Mouse (Mus musculus): ENCODE measurements around the gene Alcam.

Gene Alcam

DNA sequence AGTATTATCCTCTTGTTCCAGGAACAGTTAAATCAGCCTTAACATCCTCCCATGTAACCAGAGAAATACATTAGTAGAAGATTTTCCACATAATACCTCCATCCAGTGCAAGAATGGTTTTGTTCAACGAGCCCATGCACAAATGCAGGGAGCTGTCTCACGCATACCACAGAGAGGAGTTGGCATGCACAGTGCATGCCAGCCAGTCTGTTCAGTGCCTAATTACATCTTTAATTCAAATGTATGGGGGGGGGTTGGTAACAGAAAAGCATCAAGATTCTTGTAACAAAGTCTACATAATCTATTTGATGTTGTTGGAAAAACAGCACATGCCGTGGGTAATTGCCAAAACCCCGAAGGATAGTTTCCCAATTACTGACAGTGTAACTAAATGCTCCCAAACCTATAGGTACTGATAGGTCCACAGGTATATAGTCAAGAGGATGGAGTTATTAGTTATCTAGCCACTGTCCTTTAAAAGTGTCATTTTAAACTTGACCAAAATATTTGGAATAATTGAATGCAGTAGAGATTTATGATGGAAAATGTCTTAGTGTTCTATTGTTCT is 89.8 kb downstream of the Alcam start:
- peak; percentile 48 for DNase-seq

DNA sequence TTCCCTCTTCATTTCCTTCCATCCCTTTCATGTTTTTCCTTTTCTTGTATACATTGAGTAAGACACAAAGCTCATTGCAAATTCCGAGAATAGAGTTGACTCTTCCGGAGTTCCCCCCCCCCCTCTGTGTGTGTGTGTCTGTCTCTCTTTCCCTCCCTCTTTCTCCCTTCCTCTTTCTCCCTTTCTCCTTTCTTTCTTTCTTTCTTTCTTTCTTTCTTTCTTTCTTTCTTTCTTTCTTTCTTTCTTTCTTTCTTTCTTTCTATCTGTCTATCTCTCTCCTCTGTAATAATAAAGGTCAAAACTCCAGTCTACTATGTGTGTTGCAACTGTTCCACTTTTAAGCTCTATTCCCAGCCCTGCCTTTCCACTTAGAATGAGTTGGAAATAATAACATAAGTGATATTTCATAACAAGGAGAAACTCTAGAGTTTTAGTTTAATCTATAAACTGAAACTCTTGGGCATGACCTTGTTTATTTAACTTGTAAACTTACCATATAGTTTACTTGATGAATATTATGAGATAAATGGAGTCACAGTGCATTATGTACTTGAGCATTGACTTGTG is 110.3 kb downstream of the Alcam start:
- DNase-seq, result no peak

DNA sequence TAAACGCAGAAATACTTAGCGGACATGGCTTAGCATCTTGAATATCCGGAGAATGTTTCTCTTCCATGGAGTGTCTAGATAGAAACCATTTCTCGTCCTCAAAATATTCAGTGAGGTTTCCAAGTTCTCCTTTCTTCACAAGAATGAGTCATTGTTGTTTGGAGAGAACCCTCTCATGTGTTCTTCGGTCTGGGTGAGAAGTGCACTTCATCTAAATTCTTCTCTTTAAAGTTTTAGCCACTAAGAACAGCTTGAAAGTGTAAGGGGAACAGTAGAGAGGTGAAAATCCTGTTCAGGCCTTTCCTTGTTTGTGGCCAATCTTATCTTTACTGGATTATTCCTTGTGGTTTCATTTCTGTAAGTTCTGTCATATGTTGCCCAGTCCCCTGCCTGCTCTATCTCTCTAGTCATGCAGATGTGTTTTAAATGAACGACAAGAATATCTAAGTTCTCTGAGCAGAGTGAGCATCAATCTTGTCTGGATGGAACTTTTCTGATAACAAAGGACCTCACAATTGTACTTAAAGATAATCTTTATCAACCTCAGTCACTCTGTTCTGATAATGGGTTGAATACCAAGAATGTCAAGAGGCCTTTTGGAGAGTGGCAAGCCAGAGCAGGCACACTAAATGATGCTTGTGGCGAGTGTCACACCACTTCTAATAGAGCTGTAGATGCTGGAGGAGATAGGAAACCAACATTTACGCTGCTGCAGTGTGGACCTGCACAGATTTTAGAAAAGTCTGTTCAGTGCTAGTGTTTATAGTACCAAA is 111.0 kb downstream of the Alcam start:
- no peak for DNase-seq

GRCm38 (mm10) chr16:52334084-52334483 is 119.8 kb downstream of the Alcam start:
- no peak for DNase-seq

- no peak for DNase-seq
Measured at GRCm38 (mm10) chr16:52333631-52334030, 120.2 kb downstream of the Alcam start.

- no peak for DNase-seq
Measured at GRCm38 (mm10) chr16:52331341-52331830, 122.5 kb downstream of the Alcam start.

GRCm38 (mm10) chr16:52329420-52329819 is 124.5 kb downstream of the Alcam start:
- no peak for DNase-seq

- DNase-seq, result no peak
Measured at GRCm38 (mm10) chr16:52319229-52319628, 134.6 kb downstream of the Alcam start.

- no peak for DNase-seq
Measured at GRCm38 (mm10) chr16:52311073-52311472, 142.8 kb downstream of the Alcam start.

DNA sequence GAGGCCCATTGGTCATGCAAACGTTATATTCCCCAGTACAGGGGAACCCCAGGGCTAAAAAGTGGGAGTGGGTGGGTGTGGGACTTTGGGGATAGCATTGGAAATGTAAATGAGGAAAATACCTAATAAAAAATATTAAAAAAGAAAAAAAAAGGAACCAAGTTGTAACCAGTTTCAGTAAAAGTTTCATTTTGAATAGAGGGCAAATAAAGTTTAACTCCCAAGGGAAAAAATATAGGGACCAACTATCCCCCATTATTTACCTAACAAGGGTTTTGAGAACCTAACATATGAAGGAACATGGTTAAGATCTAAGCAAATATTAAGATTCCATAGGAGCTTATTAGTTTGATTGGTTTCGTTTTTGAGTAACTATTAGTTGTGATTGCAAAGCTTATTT is 146.9 kb downstream of the Alcam start:
- no peak for DNase-seq

- no peak for DNase-seq
Measured at GRCm38 (mm10) chr16:52303532-52303902, 150.4 kb downstream of the Alcam start.

- no peak for DNase-seq
Measured at GRCm38 (mm10) chr16:52302790-52303531, 150.9 kb downstream of the Alcam start.

GRCm38 (mm10) chr16:52301730-52302129 is 152.1 kb downstream of the Alcam start:
- DNase-seq, result no peak

GRCm38 (mm10) chr16:52296376-52296775 is 157.5 kb downstream of the Alcam start:
- DNase-seq, result no peak

GRCm38 (mm10) chr16:52295535-52295934 is 158.3 kb downstream of the Alcam start:
- DNase-seq, result no peak

DNA sequence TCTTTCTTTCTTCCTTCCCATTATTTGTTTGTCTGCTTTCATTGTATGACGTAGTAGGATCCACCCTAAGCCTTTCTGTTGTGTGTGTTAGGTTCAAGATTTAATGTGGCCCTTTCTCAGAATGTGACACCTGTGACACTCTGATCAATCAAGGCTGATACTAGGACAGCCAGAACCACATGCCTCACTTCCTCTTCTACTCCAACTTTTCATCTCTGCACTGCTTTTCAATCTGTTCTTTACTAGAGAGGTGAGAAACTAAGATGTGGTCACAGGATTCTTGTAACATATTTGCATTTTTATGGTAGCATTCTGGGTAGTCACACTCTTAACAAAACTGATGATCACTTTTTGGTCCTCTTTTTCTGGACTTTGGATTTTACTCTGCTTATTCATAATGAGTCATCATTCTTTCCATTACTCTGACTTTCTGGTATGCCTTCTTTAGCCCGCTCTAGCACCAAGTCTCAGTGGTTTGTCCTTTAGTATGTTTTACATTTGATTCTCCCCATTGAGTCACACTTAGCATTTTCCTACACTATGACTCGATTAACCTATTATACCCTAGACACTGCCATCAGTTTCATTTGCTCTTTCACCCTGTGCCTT is 161.3 kb downstream of the Alcam start:
- no peak for DNase-seq

GRCm38 (mm10) chr16:52280186-52280585 is 173.7 kb downstream of the Alcam start:
- no peak for DNase-seq

- DNase-seq, result no peak
Measured at GRCm38 (mm10) chr16:52265066-52265465, 188.8 kb downstream of the Alcam start.

- DNase-seq, result no peak
Measured at GRCm38 (mm10) chr16:52263751-52264150, 190.1 kb downstream of the Alcam start.

- DNase-seq, result no peak
Measured at GRCm38 (mm10) chr16:52262582-52262981, 191.3 kb downstream of the Alcam start.

DNA sequence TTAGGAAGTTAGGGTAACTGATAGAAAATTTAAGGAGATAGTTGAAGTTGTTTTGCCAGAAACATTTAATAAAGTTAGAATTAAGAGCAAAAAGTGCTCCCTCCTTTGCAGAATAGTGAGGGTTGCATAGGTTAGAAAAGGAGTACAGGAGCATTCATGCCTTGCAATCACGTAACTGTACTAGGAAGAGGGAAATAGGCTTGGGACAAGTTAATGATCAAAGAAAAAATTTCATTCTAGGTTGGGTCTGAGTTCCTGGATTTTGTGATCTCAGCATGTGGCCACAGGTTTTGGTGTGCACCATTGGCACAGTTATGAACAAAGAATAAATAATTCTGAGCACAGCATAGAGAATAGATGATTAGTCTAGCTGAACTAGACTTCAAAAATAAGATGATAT is 192.1 kb downstream of the Alcam start:
- DNase-seq, result no peak

DNA sequence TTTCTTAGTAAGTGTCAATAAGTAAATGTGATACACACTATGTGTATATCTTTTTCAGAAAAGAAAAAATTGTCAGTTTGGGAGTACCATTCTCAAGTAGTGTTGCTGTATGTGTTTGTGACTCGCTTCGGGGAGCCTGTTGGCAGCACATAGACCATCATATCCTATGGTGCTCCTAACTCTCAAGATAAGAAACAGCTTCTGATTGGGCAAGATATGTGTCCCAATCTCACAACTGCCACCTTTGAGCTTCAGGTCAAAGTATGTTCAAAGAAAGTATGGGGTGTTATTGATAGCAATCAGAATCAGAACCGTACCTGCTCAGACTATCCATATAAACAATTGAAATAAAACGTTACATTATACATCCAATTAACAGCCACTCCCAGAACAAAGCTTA is 202.9 kb downstream of the Alcam start:
- no peak for DNase-seq

GRCm38 (mm10) chr16:52250196-52250595 is 203.7 kb downstream of the Alcam start:
- no peak for DNase-seq

All from heart, adult 11 months (tissue).